Mouse (Mus musculus) v-Abl transformed pro-B cells (cell line): ENCODE measurements around the gene Aagab.

Experiments used
- in situ Hi-C, 2 experiments: fragments of 400-800 bp; cut with MboI; formaldehyde crosslinking; loops; one replicate each; pipeline ENCODE4 v1.15.1; 2025; ENCODE audit not compliant: unreplicated experiment in 2 of 2

Gene Aagab

DNA sequence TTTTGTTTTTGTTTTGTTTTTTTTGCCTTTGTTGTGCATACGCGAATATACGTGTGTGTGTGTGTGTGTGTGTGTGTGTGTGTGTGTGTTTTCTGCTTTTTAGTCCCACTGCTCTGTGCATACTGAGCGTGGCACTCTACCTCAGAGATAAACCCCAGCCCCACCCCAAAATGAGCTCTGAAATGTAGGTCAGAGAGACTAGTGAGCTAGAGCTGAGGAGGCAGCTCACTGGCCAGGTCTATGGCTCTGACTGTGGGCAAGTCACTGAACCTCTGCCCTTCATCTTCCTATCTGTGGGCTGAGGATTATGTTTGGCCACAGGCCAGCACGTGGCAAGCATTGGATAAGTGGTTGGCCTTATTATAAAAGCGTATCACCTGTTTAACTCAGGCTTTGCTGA lies 1.4 kb downstream of the Aagab start:
- in situ Hi-C loops: loop anchor here (10.0 kb wide), 2 partner anchors 211 to 469 kb away; no protein-coding TSS in a partner anchor

DNA sequence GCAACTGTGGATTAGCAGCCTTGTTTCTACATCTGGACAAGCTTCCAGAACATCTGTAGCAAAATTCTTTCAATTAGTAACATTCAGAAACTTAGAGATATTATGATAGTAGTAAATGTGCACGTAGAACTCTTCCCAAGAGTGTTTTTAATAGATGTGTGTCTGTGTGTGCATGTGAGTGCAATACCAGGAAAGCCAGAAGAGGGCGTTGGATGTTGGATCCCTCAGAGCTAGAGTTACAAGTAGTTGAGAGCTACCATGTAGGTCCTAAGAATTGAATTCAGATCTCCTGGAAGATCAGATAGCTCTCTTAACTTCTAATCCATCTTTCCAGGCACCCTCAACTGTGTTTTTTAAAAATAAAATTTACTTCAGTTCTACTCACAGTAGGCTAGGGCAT lies 4.1 kb downstream of the Aagab start:
- in situ Hi-C loops: loop anchor here (10.0 kb wide), 2 partner anchors 208 to 472 kb away; no protein-coding TSS in a partner anchor

DNA sequence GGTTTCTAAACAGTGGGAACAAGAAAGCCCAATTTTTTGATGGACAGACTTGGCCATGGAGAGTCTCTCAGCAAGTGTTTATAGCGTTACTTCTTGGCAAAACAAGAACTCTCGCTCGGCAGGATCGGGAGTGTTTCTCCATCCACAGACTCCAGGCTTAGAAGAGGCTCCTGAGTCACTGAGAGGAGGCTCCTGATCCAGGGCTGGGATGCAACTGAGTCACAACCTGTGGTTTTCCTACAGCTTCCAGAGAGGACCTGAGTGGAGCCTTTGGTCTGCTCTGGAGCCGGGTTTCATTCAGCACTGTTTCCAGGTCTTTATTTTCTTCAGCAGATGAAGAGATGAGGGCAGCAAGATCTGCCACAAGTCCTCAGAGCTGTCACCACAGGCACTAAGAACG lies 5.5 kb downstream of the Aagab start:
- in situ Hi-C loops: loop anchor here (10.0 kb wide), 2 partner anchors 207 to 473 kb away; no protein-coding TSS in a partner anchor

DNA sequence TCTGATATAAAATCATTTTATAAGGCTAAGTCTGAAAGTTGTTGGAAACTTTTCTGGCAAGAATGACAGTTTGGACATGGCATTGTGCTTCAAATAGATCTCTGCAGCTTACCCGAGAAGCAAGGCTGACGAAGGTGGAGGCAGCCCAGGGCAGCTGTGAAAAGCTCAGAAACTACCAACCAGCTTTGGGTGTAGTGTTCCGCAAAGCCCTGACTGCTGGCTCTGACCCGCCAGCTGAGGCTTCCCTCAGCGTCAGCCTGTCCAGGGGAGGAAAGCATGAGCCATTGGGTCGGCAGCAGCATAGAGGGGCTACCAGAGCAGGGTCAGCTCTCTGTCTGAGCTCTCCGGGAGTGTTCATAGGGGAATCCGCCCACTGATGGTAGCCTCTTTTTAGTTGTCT lies 6.8 kb downstream of the Aagab start:
- in situ Hi-C loops: loop anchor here (10.0 kb wide), 2 partner anchors 206 to 474 kb away; no protein-coding TSS in a partner anchor

- in situ Hi-C loops: loop anchor here (10.0 kb wide), 2 partner anchors 205 to 475 kb away; no protein-coding TSS in a partner anchor
These were observed 7.3 kb downstream of the Aagab start for GRCm38 (mm10) chr9:63609776-63610175.

DNA sequence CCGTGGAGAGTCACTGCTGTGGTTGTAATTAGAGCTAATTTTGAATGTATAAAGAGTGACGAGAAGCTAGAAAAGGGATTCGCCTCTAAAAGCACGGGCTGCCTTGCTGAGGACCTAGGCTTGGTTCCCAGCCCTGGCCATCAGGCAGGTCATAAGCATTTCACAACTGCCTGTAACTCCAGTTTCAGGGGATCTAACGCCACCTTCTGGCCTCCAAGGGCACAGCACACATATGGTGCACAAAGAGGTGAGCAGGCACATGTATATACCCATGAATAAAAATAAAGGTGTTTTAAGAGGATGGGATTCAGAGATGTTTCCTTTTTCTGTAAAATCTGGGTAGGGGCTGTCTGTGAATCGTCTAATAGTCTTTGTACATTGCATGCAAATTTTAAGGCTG lies 7.8 kb downstream of the Aagab start:
- in situ Hi-C loops: no loop called here

DNA sequence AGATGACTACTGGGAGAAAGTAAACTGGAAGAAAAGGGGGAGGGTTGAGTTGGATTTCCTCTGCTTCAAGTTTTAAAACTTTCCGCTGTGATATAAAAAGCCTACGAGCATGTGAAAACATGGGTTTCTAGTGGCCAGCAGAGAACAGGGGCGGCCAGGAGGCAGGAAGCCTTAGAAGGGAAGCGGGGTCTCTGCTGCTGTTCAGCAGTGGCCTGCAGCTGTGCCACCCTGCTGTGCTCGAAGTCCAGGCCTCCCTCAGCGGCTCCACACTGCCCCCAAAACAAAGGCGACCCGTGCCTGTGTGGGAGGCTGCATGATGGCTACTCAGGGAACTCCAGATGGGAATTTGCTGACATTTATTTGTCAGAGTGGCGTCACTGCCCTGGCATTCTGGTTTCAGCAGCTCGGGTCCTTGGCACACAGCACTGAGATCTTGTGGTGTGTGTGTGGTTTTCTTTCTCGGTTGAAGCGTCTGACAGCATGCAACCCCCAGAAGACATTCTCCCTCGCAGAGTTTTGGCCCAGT lies 8.4 kb downstream of the Aagab start:
- in situ Hi-C loops: no loop called here

DNA sequence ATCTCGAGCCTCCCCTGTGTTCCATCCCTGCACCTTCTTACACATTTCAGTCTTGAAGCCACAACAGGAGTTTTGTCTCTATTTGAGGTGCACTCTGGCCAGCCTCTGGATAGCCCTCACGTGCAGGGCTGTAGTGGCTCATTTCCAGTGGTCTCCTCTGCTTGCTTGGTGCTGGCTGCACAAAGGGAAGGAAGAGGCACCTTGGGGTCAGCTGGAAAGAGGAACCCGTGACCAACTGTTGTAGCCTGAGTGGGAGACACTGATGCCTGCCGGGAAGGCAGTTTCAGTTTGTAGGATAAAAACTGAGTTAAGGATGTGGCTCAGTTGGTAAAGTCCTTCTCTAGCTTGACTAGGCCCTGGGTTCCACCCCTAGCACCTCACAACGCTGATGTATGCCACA lies 9.5 kb downstream of the Aagab start:
- in situ Hi-C loops: no loop called here

DNA sequence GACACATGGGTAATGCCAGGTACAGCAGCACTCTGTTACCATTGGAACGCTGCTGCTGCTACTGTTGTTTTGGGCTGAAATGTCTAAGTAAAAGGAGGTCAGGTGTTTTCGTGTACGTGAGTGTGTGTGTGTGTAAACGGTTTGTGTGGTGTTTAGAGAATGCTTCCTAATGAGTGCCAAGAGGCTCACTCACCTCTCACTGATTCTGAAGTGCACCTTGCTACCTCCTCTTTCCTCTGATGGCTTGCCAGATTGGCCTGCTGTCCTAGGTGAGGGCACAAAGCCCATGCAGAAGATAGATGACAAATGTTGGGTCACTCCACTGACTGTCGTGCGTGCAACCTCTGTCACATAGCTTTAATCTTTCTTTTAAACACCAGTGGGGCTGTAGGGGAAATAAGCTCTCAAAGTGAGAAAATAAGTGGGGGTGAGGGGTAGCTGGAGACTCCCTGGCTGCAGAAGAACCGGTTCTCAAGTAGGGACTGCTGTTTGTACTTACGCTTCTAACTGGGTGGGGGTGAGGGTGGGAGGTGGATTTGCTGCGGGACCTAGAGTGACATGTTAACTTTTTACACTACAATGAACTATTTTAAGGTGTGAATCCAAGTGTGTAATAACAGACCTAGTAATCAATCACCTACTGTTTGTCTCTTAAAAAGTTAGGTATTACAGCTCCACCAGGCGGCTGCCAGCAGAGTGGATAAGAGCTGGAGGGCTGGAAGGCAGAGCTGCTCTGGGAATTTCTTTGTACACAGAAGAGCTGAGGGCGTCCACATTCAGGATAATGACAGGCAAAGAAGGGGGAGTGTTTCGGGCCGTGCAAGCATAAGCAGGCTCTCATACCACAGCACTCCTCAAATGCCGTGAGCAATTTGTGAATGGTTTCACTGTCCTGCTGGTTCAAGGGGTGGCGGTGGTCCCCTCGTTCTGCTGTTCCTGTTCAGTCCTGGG lies 10.4 kb downstream of the Aagab start:
- in situ Hi-C loops: no loop called here

DNA sequence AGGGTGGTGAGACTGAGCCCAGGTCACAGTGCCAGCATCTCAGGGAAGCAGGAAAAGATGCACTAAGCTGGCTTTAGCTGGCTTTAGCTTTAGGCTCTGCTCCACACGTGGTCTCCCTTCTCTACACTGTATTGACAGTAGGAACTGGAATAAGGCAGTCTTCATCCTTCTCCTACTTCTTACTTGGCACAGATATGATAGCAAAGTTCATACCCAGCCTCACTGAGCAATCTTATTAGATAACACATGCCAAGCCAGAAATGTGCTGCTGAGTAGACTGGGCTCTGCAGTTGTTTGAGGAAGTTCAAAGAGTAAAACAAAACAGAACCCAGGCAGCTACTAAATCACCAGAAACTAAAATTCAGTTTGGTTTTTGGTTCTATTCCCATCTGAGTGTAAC lies 11.1 kb downstream of the Aagab start:
- in situ Hi-C loops: no loop called here

GRCm38 (mm10) chr9:63614018-63614985 lies 11.8 kb downstream of the Aagab start:
- in situ Hi-C loops: no loop called here

- in situ Hi-C loops: no loop called here
These were observed 15.5 kb downstream of the Aagab start for GRCm38 (mm10) chr9:63617967-63618366.

DNA sequence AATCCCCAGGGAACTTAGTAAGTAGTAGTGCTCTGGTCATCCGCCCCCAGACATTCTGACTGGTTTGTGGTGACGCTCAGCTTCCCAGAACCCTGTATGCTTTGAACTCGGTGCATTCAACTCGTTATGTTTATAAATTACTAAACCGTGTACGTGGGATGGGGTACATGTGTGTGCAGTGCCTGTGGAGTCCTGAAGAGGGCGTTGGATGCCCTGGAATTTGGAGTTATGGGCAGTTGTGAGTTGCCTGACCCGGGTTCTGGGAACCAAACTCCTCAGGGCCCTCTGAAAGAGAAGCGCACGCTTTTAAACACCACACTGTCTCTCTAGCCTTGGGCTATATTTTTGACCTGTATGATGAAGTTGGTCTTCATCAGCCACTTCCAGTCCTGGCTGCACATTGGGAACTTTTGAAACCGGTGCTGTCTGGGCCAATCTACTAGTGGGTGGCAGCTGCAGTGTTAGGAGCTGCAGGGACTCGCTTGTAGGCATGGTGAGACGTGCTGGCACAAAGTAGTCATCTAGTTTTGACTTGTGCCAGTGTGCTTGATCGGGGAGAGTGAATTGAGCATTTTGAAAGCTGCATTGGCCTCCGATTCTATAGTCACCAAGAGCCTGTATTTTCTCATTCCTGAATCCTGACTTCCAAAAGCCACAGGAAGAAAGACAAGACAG lies 21.6 kb downstream of the Aagab start:
- in situ Hi-C loops: no loop called here

DNA sequence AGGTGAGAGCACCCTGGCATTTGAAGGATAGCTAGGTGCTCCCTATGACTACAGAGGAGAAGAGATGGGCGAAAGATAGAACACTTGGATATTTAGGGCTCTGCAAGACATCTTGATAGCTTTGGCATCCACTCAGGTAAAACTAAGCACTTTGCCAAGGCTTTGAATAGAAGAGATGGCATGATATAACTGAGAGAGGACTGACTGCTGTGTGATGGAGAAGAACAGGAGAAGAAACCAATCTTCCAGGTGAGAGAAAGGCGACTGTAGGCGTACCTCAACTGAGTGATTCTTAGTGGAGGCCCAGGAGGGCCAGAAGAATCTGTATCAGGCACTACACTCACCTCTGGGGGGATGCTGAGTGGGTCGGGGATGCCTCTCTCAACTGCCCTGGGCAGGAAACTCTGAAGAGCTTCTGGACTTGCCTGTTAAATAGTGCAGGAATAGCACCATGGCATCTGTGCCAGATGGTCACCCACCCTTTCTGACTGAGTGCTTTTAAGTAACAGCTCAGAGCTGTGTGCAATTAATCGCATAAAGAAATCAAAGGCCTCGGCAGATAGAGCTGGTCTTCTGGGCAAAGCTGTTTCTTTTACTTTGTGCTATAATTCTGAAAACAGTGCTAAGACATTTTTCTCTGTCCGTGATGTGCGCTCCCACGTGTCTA lies 22.8 kb downstream of the Aagab start:
- in situ Hi-C loops: no loop called here

DNA sequence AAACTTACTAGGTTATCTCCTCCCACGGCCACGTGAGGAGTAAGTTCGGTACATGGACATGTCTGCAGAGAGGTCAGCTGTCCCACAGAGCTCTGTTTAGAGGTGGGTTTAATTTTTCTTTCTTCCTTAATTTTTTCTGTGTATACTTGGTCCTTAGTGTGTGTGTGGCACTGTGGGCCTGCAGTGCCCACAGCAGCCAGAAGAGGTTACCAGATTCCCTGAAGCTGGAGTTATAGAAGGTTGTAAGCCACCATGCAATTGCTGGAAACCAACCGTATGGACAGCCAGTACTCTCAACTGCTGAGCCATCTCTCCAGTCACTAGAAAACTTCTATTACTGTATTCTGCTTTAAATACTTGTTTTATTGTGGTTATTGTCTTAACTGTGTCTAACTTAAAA lies 29.6 kb downstream of the Aagab start:
- in situ Hi-C loops: no loop called here

- in situ Hi-C loops: no loop called here
These were observed 30.5 kb downstream of the Aagab start for GRCm38 (mm10) chr9:63632924-63633323.

DNA sequence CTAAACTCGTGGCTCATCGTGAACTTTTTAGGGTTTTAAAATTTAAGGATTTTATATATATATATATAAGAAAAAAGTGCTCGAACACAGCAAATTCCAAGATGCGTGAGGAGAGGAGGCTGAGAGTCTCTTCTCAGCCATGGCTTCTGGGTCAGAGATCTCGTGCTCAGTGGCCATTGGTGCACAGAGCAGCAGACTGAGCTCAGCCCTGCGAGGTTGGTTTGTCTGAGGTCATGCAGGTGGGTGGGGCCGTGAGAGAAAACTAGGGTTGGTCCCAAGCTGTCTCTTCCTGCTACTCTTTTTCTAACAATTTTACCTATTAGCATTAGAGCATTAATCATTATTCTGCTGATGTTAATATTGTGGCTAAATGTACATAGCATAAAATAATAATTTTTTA lies 30.9 kb downstream of the Aagab start:
- in situ Hi-C loops: no loop called here

GRCm38 (mm10) chr9:63636113-63636512 lies 33.7 kb downstream of the Aagab start:
- in situ Hi-C loops: no loop called here

GRCm38 (mm10) chr9:63641983-63642646 lies 39.7 kb downstream of the Aagab start:
- in situ Hi-C loops: loop anchor here in 1 of 2 experiments (10.0 kb wide), 1 partner anchor 123 kb away; no protein-coding TSS in a partner anchor
